Mouse (Mus musculus) forebrain, postnatal 0 days (tissue): ENCODE data around the gene Orai2. TPM values are rescaled to one million over a fixed set of nuclear protein-coding genes. Genes with fewer than 3 reads are reported as not detected.

Source experiments
- ATAC-seq: fragments of 200-750 bp; cut with Nextera tagmentation; 2 replicates; pipeline ENCODE4 v1.8.0; 2017; ENCODE audit warnings: mild to moderate bottlenecking, moderate library complexity
- DNase-seq: peaks from one replicate; pipeline ENCODE4 v3.0.0-alpha.2; 2015
- H3K27ac ChIP-seq: fragments of 300-500 bp; sonication (generic); 2 replicates; pipeline ENCODE4 v1.5.1; 2014; ENCODE audit warnings: low read depth, mild to moderate bottlenecking, antibody characterized with exemption, low read length, moderate library complexity, mixed read lengths
- H3K27me3 ChIP-seq: fragments of 300-500 bp; sonication (generic); 2 replicates; pipeline ENCODE4 v1.6.1; 2014; ENCODE audit warnings: mild to moderate bottlenecking, low read length, mixed read lengths; ENCODE audit not compliant: insufficient read depth
- H3K36me3 ChIP-seq: fragments of 300-500 bp; sonication (generic); 2 replicates; pipeline ENCODE4 v1.6.1; 2014; ENCODE audit warnings: mild to moderate bottlenecking, moderate library complexity; ENCODE audit not compliant: insufficient read depth
- H3K4me1 ChIP-seq: fragments of 300-500 bp; sonication (generic); 2 replicates; pipeline ENCODE4 v1.6.1; 2014; ENCODE audit warnings: antibody characterized with exemption; ENCODE audit not compliant: insufficient read depth
- H3K4me2 ChIP-seq: fragments of 300-500 bp; sonication (generic); 2 replicates; pipeline ENCODE4 v1.6.1; 2014; ENCODE audit warnings: low read depth, mild to moderate bottlenecking, moderate library complexity
- H3K4me3 ChIP-seq: fragments of 300-500 bp; sonication (generic); 2 replicates; pipeline ENCODE4 v1.5.1; 2014; ENCODE audit warnings: low read depth, low read length, mixed read lengths
- H3K9ac ChIP-seq: fragments of 300-500 bp; sonication (generic); 2 replicates; pipeline ENCODE4 v1.6.1; 2014; ENCODE audit warnings: mild to moderate bottlenecking
- H3K9me3 ChIP-seq: fragments of 300-500 bp; sonication (generic); 2 replicates; pipeline ENCODE4 v1.6.1; 2016; ENCODE audit warnings: low read length
- CTCF ChIP-seq: sonication (generic); IDR thresholded peaks from 2 replicates; pipeline ENCODE4 v1.5.1; 2016; ENCODE audit warnings: antibody characterized with exemption, control low read depth, low read depth
- WGBS: fragments of 180-500 bp; shearing (Covaris S2); extraction: QIAGEN DNeasy Blood & Tissue Kit; methylation state at CpG from one replicate; pipeline ENCODE4 v1.1.7; 2014; 5-methylcytosine and 5-hydroxymethylcytosine counted together
- microRNA-seq, 2 experiments: library from miRNA; unstranded; fragments of <30 nt; microRNA quantifications; one replicate each; pipeline ENCODE4; 2016
- polyA plus RNA-seq: library from polyadenylated mRNA; unstranded; fragments of >200 nt; fragmentation: Nextera tagmentation; extraction: Ambion mirVana; gene quantifications from 2 replicates; pipeline ENCODE4 v1.2.1, GENCODE M21; 2015
- total RNA-seq: library from RNA; depleted of rRNA; stranded (reverse); fragments of >200 nt; gene quantifications from 2 replicates; pipeline ENCODE4 v1.2.3, GENCODE M21; 2014; rRNA removed

Gene Orai2
- total and polyA plus RNA-seq, 2 experiments from 2014 or later = 64.0 to 105 TPM

- no peaks in the 10 kb centered on the region for H3K4me1 ChIP-seq
- H3K9ac ChIP-seq = no peak overlapping the region
- 89% methylated on average over 3 of the region's 3 CpGs for WGBS
- no peaks in the 10 kb centered on the region for H3K36me3 ChIP-seq
- TF ChIP-seq CTCF = no peak
- no peak for ATAC-seq
- no peak overlapping the region for H3K4me3 ChIP-seq
- H3K9me3 ChIP-seq = no peaks in the 10 kb centered on the region
- H3K27ac ChIP-seq = no peak overlapping the region
- no peaks in the 10 kb centered on the region for H3K27me3 ChIP-seq
- no peak for DNase-seq
- H3K4me2 ChIP-seq = no peak overlapping the region
These were observed 61.5 kb downstream of the Orai2 start for GRCm38 (mm10) chr5:136109042-136109441.

GRCm38 (mm10) chr5:136108486-136108885, 62.0 kb downstream of the Orai2 start:
- no peaks in the 10 kb centered on the region for H3K36me3 ChIP-seq

GRCm38 (mm10) chr5:136104511-136104910, 66.0 kb downstream of the Orai2 start:
- Histone ChIP-seq H3K27me3 (no peaks in the 10 kb centered on the region), H3K9me3 (no peaks in the 10 kb centered on the region), H3K4me1 (no peaks in the 10 kb centered on the region), H3K27ac (no peak overlapping the region), H3K4me2 (no peak overlapping the region), H3K4me3 (no peak overlapping the region), H3K36me3 (no peaks in the 10 kb centered on the region), H3K9ac (no peak overlapping the region)
- TF ChIP-seq CTCF = peak; percentile 60
- DNase-seq = peak; percentile 7
- 83% methylated on average over 5 of the region's 5 CpGs for WGBS
- no peak for ATAC-seq

More at GRCm38 (mm10) chr5:136108486-136108885, 62.0 kb downstream of the Orai2 start:
- 52% methylated on average over 2 of the region's 2 CpGs for WGBS
- no peaks in the 10 kb centered on the region for H3K27me3 ChIP-seq
- no peak overlapping the region for H3K9ac ChIP-seq
- H3K4me2 ChIP-seq = no peak overlapping the region
- no peak for TF ChIP-seq CTCF
- H3K4me1 ChIP-seq = no peaks in the 10 kb centered on the region
- no peak overlapping the region for H3K4me3 ChIP-seq
- no peak overlapping the region for H3K27ac ChIP-seq
- DNase-seq = no peak
- no peak for ATAC-seq
- H3K9me3 ChIP-seq = no peaks in the 10 kb centered on the region

GRCm38 (mm10) chr5:136102099-136102820, 68.3 kb downstream of the Orai2 start:
- peak; percentile 93 for DNase-seq
- no peaks in the 10 kb centered on the region for H3K9me3 ChIP-seq
- no peaks in the 10 kb centered on the region for H3K36me3 ChIP-seq
- peak overlapping the region; percentile 48 for H3K9ac ChIP-seq
- H3K4me1 ChIP-seq = no peaks in the 10 kb centered on the region
- TF ChIP-seq CTCF = peak; percentile 97
- ATAC-seq = peak; percentile 97
- H3K27me3 ChIP-seq = no peaks in the 10 kb centered on the region
- H3K4me3 ChIP-seq = peak overlapping the region; percentile 45
- WGBS = 4% methylated on average over 41 of the region's 41 CpGs
- no peak overlapping the region for H3K27ac ChIP-seq
- peak overlapping the region; percentile 84 for H3K4me2 ChIP-seq

- TF ChIP-seq CTCF = no peak
- WGBS = 84% methylated on average over 10 of the region's 10 CpGs
- H3K27me3 ChIP-seq = no peaks in the 10 kb centered on the region
These were observed 72.0 kb downstream of the Orai2 start for GRCm38 (mm10) chr5:136098536-136098935.

More at GRCm38 (mm10) chr5:136098536-136098935, 72.0 kb downstream of the Orai2 start:
- Histone ChIP-seq H3K36me3 (no peaks in the 10 kb centered on the region), H3K9me3 (no peaks in the 10 kb centered on the region), H3K4me1 (no peaks in the 10 kb centered on the region), H3K4me2 (no peak overlapping the region), H3K9ac (no peak overlapping the region), H3K4me3 (no peak overlapping the region), H3K27ac (no peak overlapping the region)
- ATAC-seq (no peak), DNase-seq (no peak)

Small RNA genes lying within 50 kb of the gene (microRNA-seq; reads per million reads assigned to microRNA genes)
- gene Mir7035 = 0.49 to 1.2 reads per million in 2 experiments

Other genes with a start within 250 kb of the Orai2 start
- 220 and 286 TPM in 2 replicates for gene Ywhag, start 236.1 kb downstream of the Orai2 start, total RNA-seq
- 603 and 867 TPM in 2 replicates for gene Ywhag, start 236.1 kb downstream of the Orai2 start, polyA plus RNA-seq
- 6.5 and 7.0 TPM in 2 replicates for gene Ssc4d, start 196.2 kb downstream of the Orai2 start, total RNA-seq
- 2.5 and 4.0 TPM in 2 replicates for gene Ssc4d, start 196.2 kb downstream of the Orai2 start, polyA plus RNA-seq
- gene Zp3, start 190.6 kb downstream of the Orai2 start, total RNA-seq = 0.14 TPM in 1 of 2 replicates, not detected in the other
- gene Zp3, start 190.6 kb downstream of the Orai2 start, polyA plus RNA-seq = 0.14 and 0.23 TPM in 2 replicates
- 19.5 and 25.3 TPM in 2 replicates for gene Dtx2, start 175.9 kb downstream of the Orai2 start, total RNA-seq
- 17.6 and 20.0 TPM in 2 replicates for gene Dtx2, start 175.9 kb downstream of the Orai2 start, polyA plus RNA-seq
- 0.19 TPM in 1 of 2 replicates, not detected in the other for gene Upk3b, start 132.2 kb downstream of the Orai2 start, total RNA-seq
- gene Upk3b, start 132.2 kb downstream of the Orai2 start, polyA plus RNA-seq = not detected in 2 replicates
- gene Upk3bl, start 116.2 kb downstream of the Orai2 start, total RNA-seq = not detected in 2 replicates
- not detected in 2 replicates for gene Upk3bl, start 116.2 kb downstream of the Orai2 start, polyA plus RNA-seq
- gene Rasa4, start 86.8 kb downstream of the Orai2 start, total RNA-seq = 8.5 and 11.5 TPM in 2 replicates
- gene Rasa4, start 86.8 kb downstream of the Orai2 start, polyA plus RNA-seq = 5.8 and 9.0 TPM in 2 replicates
- 85.0 and 123 TPM in 2 replicates for gene Polr2j, start 54.1 kb downstream of the Orai2 start, total RNA-seq
- 237 and 318 TPM in 2 replicates for gene Polr2j, start 54.1 kb downstream of the Orai2 start, polyA plus RNA-seq
- gene Lrwd1, start 34.6 kb downstream of the Orai2 start, total RNA-seq = 30.0 and 33.3 TPM in 2 replicates
- 18.9 and 19.7 TPM in 2 replicates for gene Lrwd1, start 34.6 kb downstream of the Orai2 start, polyA plus RNA-seq
- gene Alkbh4, start 34.6 kb downstream of the Orai2 start, total RNA-seq = 12.7 and 16.1 TPM in 2 replicates
- gene Alkbh4, start 34.6 kb downstream of the Orai2 start, polyA plus RNA-seq = 16.0 and 16.4 TPM in 2 replicates
- 16.1 and 19.8 TPM in 2 replicates for gene Prkrip1, start 28.2 kb upstream of the Orai2 start, total RNA-seq
- 61.3 and 71.3 TPM in 2 replicates for gene Prkrip1, start 28.2 kb upstream of the Orai2 start, polyA plus RNA-seq
- 38.4 and 43.8 TPM in 2 replicates for gene Sh2b2, start 75.8 kb upstream of the Orai2 start, total RNA-seq
- 21.0 and 22.7 TPM in 2 replicates for gene Sh2b2, start 75.8 kb upstream of the Orai2 start, polyA plus RNA-seq